Mouse (Mus musculus): ENCODE measurements around the gene Slc1a4.
A peak's percentile ranks its signal among the peaks of the same experiment; 100 is the strongest.

The Slc1a4 gene

GRCm38 (mm10) chr11:20332561-20333514, at the start of gene Slc1a4:
TSS of gene Slc1a4 (minus strand) at chr11:20332713.
- DNase-seq (ENCODE audit: low read depth), result peak; percentile 94

DNA sequence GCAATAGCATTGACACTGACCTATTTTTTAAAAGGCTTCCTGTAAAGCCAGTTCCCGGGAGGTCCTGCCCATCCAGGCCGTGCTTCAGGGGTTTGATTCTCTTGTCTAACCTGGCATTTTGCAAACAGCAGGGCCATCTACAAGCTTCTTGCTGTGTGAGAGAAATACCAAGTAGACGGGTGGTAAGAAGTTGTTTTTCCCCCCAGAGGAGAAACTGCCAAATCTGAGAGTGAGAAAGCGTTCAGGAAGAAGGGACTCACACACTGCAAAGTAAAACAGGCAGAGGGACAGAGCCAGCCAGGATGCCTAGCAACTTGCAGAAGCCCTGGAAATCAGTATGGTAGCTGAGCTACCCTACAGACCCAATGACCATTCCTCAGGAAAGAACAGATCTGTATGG, 47.6 kb upstream of the Slc1a4 start:
- DNase-seq (ENCODE audit: low read depth), result no peak

DNA sequence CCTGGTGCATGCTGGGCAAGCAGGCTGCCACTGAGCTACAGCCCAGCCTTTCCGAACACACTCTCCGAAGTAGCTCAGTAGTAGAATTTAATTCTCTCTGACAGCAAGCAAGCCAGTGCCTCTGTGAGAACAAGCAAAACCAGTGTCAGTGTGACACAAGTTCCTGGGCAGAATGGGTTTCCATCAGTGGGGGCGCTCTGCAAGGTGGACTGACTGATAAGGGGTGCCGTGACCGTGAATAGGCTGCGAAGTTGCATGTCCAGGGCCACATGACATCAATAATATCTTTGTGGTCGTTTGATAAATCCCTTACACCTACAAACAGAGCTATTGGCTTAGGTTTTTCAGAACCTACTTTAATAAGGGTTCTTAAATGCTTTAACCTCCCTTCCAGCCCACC, 44.1 kb upstream of the Slc1a4 start:
- no peak for DNase-seq (ENCODE audit: low read depth)

- DNase-seq (ENCODE audit: low read depth), result no peak
Observed at GRCm38 (mm10) chr11:20372616-20373211, 40.2 kb upstream of the Slc1a4 start.

- no peak for DNase-seq (ENCODE audit: low read depth)
Observed at GRCm38 (mm10) chr11:20370486-20370885, 38.0 kb upstream of the Slc1a4 start.

DNA sequence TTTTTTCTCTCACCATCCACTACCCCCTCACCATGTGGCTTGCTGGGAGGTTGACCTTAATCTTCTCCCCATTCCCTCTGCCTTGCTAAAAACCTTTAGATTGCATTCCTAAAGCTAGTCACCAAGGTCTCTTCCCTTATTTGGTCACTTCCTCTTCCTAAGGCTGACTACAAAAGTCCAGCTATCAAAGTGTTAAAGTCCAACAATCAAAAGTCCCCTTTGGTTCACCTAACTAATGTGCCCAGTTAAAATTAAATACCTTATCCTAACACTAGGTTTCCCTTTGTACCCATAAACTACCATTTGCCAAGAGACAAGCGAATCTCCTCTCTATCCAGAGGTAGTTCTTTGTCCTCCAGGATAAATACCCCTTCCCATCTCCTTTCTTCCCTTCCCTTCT, 33.9 kb upstream of the Slc1a4 start:
- no peak for DNase-seq (ENCODE audit: low read depth)

GRCm38 (mm10) chr11:20361354-20361753, 28.8 kb upstream of the Slc1a4 start:
- no peak for DNase-seq (ENCODE audit: low read depth)

- no peak for DNase-seq (ENCODE audit: low read depth)
Observed at GRCm38 (mm10) chr11:20357684-20358447, 25.4 kb upstream of the Slc1a4 start.

DNA sequence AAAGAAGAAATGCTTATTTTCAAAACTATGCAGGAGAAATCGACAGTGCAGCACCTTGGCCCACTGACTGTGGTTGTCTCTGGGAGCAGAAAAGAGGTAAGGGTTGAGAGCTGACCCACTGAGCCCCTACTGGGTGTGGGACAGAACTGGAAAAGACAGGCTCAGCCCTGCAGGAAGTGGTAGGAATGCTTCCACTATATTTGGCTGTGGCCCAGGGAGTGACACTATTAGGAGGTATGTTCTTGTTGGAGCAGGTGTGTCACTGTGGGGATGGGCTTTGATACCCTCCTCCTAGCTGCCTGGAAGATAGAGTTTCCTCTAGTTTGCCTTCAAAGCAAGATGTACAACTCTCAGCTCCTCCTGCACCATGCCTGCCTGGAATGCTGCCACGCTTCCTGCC, 16.0 kb upstream of the Slc1a4 start:
- no peak for DNase-seq (ENCODE audit: low read depth)

GRCm38 (mm10) chr11:20347548-20347947, 15.0 kb upstream of the Slc1a4 start:
- no peak for DNase-seq (ENCODE audit: low read depth)

GRCm38 (mm10) chr11:20346369-20346768, 13.9 kb upstream of the Slc1a4 start:
- DNase-seq (ENCODE audit: low read depth), result no peak

- DNase-seq (ENCODE audit: low read depth), result no peak
Observed at GRCm38 (mm10) chr11:20343952-20344351, 11.4 kb upstream of the Slc1a4 start.

- DNase-seq (ENCODE audit: low read depth), result no peak
Observed at GRCm38 (mm10) chr11:20341598-20341997, 9.1 kb upstream of the Slc1a4 start.

DNA sequence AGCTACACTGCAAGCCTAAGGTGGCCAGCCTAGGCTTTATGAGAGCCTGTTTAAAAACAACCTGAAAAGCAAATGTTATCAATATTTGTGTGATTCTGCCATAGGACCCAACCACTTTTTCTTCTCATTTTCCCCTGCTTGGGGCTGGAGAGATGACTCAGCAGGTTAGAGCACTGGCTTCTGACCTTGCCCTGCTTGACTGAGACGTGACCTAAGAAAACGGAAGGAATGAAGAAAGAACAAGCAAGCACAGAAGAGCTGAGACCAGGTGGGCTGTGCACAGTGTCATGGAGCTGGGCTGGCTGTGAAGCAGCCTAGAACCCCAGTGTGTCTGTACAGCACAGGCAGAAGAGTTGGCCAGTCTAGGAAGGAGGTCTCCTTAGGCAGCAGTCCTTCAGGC, 6.2 kb upstream of the Slc1a4 start:
- no peak for DNase-seq (ENCODE audit: low read depth)

GRCm38 (mm10) chr11:20334301-20334700, 1.8 kb upstream of the Slc1a4 start:
- no peak for DNase-seq (ENCODE audit: low read depth)

- no peak for DNase-seq (ENCODE audit: low read depth)
Observed at GRCm38 (mm10) chr11:20331690-20332537, 599 bp downstream of the Slc1a4 start.

- no peak for DNase-seq (ENCODE audit: low read depth)
Observed at GRCm38 (mm10) chr11:20331027-20331689, 1.4 kb downstream of the Slc1a4 start.

- no peak for DNase-seq (ENCODE audit: low read depth)
Observed at GRCm38 (mm10) chr11:20329711-20330110, 2.8 kb downstream of the Slc1a4 start.

DNA sequence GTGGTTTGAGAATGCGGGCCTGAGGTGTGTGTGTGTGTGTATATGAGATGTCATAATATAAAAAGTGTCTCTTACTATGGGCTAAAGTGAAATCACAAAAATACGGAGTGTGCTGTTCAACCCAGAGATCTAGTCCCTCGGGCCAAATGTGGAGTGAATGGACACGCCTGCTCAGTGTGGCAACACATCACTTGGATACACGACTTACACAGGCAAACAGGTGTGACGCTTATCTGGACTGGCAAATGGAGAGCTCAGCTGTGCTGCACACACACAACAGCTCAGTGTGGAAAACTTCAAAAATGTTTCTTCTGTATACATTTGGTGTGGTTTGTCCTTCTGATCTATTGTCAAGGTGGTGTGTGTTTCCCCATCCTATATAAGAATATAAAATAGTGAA, 3.7 kb downstream of the Slc1a4 start:
- DNase-seq (ENCODE audit: low read depth), result no peak

GRCm38 (mm10) chr11:20326328-20326995, 6.1 kb downstream of the Slc1a4 start:
- no peak for DNase-seq (ENCODE audit: low read depth)
